Mouse (Mus musculus): ENCODE measurements at regions not wholly inside any gene's neighbourhood (a gene's known extent, or its start where the extent isn't known, plus 50 kb on each side); places are given as distances from the start of the nearest gene placed in this dataset.

DNA sequence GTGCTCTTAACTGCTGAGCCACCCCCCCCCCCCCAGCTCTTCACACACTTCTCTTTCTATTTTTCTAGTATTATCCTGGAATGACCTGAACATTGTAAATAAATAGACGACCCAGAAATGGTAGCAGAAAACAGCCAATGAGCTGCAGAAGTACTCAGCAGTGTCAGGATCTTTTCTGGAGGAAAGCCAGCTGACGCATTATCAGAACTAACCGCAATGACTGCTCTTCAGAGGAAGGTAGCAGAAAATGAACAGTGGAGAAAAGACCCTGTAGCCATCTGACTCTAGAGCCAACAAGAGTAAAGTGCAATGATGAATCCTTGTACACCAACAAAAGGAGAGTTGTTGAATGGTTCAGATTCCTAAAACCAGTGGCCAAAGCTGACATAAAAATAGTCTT, 213.4 kb downstream of the Antxr2 start:
- no peak for TF ChIP-seq CTCF (IDR thresholded peaks at IDR 0.05; ENCODE audit: borderline replicate concordance, extremely low read depth, insufficient read depth, insufficient read length)
- TF ChIP-seq POLR2A (IDR thresholded peaks at IDR 0.05; ENCODE audit: borderline replicate concordance, extremely low read depth, insufficient read depth, insufficient read length, poor library complexity, severe bottlenecking): no peak
